In the genomic region with DNA sequence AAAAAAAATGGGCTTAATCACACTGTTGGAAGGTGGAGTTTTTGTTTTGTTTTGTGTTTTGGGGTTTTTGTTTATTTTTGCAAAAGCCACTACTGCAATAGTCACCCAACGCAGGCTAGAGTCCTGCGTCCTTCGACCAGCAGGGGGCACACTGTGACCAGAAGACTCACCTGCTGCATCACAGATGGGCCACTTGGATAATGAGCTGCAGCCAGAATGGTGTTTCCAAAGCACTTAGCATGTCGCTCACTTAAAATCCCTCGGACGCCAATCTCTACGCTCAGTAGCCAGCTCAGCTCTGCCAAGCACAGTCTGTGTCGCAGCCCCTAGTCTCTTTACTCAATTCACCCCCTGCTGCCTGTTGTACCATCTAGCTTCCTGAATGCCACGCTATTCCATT, we compare ENCODE assay signal across 9 mouse cellular contexts. TPM values are rescaled to one million over a fixed set of nuclear protein-coding genes. Genes with fewer than 3 reads are reported as not detected.
A peak's percentile ranks its signal among the peaks of the same experiment; 100 is the strongest.
DNase-seq lines count a peak whose midpoint lies in the region; ATAC-seq and TF ChIP-seq lines count a peak whose summit lies in the region.
"Had no signal": no experiment of that assay in that cellular context is flagged by ENCODE, and none has a peak within 500 bp of the region (broad histone marks: within the 10 kb centered on the region; RNA-seq: fewer than 3 reads in every experiment).

No protein-coding gene starts in this region.

- H3K4me2 ChIP-seq in heart, embryonic 11.5 days = no peak overlapping the region
- H3K4me2 ChIP-seq in liver, postnatal 0 days (ENCODE audit: low read depth, low read length) = no peak overlapping the region

- peak; percentile 66 for TF ChIP-seq CTCF in E14TG2a.4 (conservative IDR thresholded peaks at IDR 0.05; ENCODE audit: low read length)
- TF ChIP-seq CTCF in liver, postnatal 0 days (IDR thresholded peaks at IDR 0.05; ENCODE audit: low read depth) = peak; percentile 95

- no peaks in the 10 kb centered on the region for H3K36me3 ChIP-seq in E14TG2a.4 (ENCODE audit: insufficient read depth, low read length)
- H3K36me3 ChIP-seq in heart, embryonic 11.5 days (ENCODE audit: control insufficient read depth, insufficient read depth, low read length) = peaks cover 10% of the 10 kb centered on the region
- H3K36me3 ChIP-seq in liver, postnatal 0 days (replicated peaks; ENCODE audit: insufficient read depth, low read length) = no peaks in the 10 kb centered on the region
- H3K36me3 ChIP-seq: liver, embryonic 15.5 days had no signal

- H3K9me3 ChIP-seq in E14TG2a.4 (ENCODE audit: low read length) = no peaks in the 10 kb centered on the region
- H3K9me3 ChIP-seq in heart, embryonic 11.5 days (replicated peaks; ENCODE audit: control insufficient read depth, low read length) = no peaks in the 10 kb centered on the region
- no peaks in the 10 kb centered on the region for H3K9me3 ChIP-seq in liver, postnatal 0 days (ENCODE audit: low read length)
- H3K9me3 ChIP-seq: liver, embryonic 15.5 days had no signal

- H3K9ac ChIP-seq in heart, embryonic 11.5 days (ENCODE audit: low read depth, low read length) = no peak overlapping the region
- H3K9ac ChIP-seq in liver, postnatal 0 days (replicated peaks) = no peak overlapping the region
- H3K9ac ChIP-seq: liver, embryonic 15.5 days had no signal

- peaks cover 8% of the 10 kb centered on the region for H3K4me1 ChIP-seq in E14TG2a.4 (replicated peaks; ENCODE audit: low read depth, low read length)
- H3K4me1 ChIP-seq in heart, embryonic 11.5 days (ENCODE audit: control insufficient read depth, insufficient read depth, low read length) = peaks cover 14% of the 10 kb centered on the region
- H3K4me1 ChIP-seq in liver, postnatal 0 days (ENCODE audit: insufficient read depth) = no peaks in the 10 kb centered on the region
- H3K4me1 ChIP-seq: liver, embryonic 15.5 days had no signal

- 17% methylated on average over 9 of the region's 9 CpGs for WGBS in heart, embryonic 11.5 days (ENCODE audit: insufficient replicate concordance)
- WGBS in liver, postnatal 0 days (ENCODE audit: insufficient replicate concordance) = 22% methylated on average over 9 of the region's 9 CpGs

- no peak for ATAC-seq in heart, embryonic 11.5 days (replicated peaks; ENCODE audit: insufficient number of reproducible peaks, low FRiP score, low TSS enrichment)
- peak; percentile 68 for ATAC-seq in liver, postnatal 0 days
- no peak for ATAC-seq in inflammation-experienced regulatory T-cells, adult 6 months

- 0 out of 2 replicates have a peak overlapping the region, but pooled peaks have one; percentile 18 for H3K27ac ChIP-seq in heart, embryonic 11.5 days (ENCODE audit: low read depth, low read length)
- H3K27ac ChIP-seq in liver, postnatal 0 days (ENCODE audit: low read depth) = no peak overlapping the region
- H3K27ac ChIP-seq: liver, embryonic 15.5 days had no signal

- H3K27me3 ChIP-seq in E14TG2a.4 (ENCODE audit: insufficient read depth, low read length) = peaks cover 65% of the 10 kb centered on the region
- H3K27me3 ChIP-seq in heart, embryonic 11.5 days (ENCODE audit: control insufficient read depth, insufficient read depth, low read length) = peaks cover 28% of the 10 kb centered on the region
- peaks cover 38% of the 10 kb centered on the region for H3K27me3 ChIP-seq in liver, postnatal 0 days (ENCODE audit: insufficient read depth, low read length)

- TF ChIP-seq EP300 in liver, postnatal 0 days (IDR thresholded peaks at IDR 0.05; ENCODE audit: low read depth) = no peak

- DNase-seq in adrenal gland, adult (ENCODE audit: inconsistent age in 2 of 2, low spot score in 1 of 2) = peak; percentile 61 to 82
- DNase-seq in embryo, embryonic 11 days = peak; percentile 83
- peak; percentile 64 to 79 for DNase-seq in kidney, postnatal 25 days
- peak; percentile 85 for DNase-seq in liver, postnatal 0 days
- peak; percentile 72 for DNase-seq in retina, postnatal 7 days (ENCODE audit: low read depth, low spot score)

- H3K4me3 ChIP-seq in E14TG2a.4 (replicated peaks; ENCODE audit: low read length) = no peak overlapping the region
- H3K4me3 ChIP-seq in heart, embryonic 11.5 days (ENCODE audit: low read depth, low read length) = no peak overlapping the region
- H3K4me3 ChIP-seq in liver, postnatal 0 days (ENCODE audit: low read depth, low read length) = no peak overlapping the region

RNA-seq across cellular contexts. Expression of gene Jph2, which starts 57.5 kb away (rescaled TPM):
- 19.5 and 22.7 TPM in 2 replicates for polyA plus RNA-seq in heart, embryonic 11.5 days (2014; fragmentation: Nextera tagmentation; extraction: Ambion mirVana)
- polyA plus RNA-seq in liver, postnatal 0 days (2015; fragmentation: Nextera tagmentation; extraction: Ambion mirVana) = 0.11 and 0.19 TPM in 2 replicates
- polyA plus RNA-seq in inflammation-experienced regulatory T-cells, adult 6 months (2017; shearing (Covaris generic)) = not detected

Comparison
In these comparisons a context has a peak if more than half of its experiments do, and no peak if none do; other contexts are left out.
1. RNA of gene Jph2, which starts 57.5 kb away (polyA plus RNA-seq): 19.5 to 22.7 TPM in heart, embryonic 11.5 days; 0.11 to 0.19 TPM in liver, postnatal 0 days and not detected in inflammation-experienced regulatory T-cells, adult 6 months; every median in the first group is over 10 times any median in the second.
2. Peak in every context shown above with its lines, with median percentiles within 50 percentile points of each other: DNase-seq.